Mouse (Mus musculus): ENCODE data around the gene Lrrc20. TPM values are rescaled to one million over a fixed set of nuclear protein-coding genes. Genes with fewer than 3 reads are reported as not detected.
"Not testable (repeated sequence)": the region's sequence is repeated elsewhere in the genome, so short reads cannot be mapped to it uniquely, and the experiment has no call there.

Gene Lrrc20
- total RNA-seq, 2 experiments from 2014 or later: 131 to 150 TPM

DNA sequence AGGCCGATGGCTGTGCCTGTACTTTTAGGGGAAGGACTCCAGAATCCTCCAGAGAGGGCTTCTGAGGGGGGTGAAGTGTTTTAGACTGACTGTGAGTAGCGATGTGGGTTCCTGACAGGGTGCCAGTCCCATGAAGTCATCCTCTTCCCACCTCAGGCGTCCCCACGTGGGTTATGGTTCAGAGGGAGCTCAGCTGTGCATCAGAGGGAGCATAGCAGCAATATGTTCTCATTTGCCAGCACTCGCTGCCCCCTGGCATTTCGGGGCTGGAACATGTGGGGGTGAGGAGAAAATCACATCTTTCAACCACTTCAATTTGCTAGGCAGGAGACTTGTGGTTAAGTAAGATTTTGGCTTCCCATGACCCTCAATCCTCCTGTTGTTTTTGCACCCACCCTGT, 79.6 kb downstream of the Lrrc20 start:
- no peak for DNase-seq
- intact Hi-C loops (cut with DNase I): no loop called here

DNA sequence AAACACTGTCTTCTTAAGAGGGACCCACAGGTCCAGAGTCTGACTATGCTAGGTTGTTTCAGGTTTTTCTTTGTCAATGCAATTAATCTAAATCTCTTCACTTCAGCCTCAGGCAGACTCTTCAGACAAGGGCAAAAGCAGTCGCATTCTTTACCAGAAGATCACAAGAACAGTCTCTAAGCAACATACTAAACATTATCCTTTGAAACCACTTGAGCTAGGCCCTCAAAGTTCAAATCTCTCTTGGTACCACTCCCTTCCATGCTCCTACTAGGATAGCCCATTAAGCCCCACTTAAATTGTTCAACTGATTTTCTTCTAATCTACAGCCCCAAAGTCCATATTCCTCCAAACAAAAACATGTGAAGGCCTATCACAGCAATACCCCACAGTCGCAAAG, 83.0 kb downstream of the Lrrc20 start:
- intact Hi-C loops (cut with DNase I): no loop called here
- no peak for DNase-seq

DNA sequence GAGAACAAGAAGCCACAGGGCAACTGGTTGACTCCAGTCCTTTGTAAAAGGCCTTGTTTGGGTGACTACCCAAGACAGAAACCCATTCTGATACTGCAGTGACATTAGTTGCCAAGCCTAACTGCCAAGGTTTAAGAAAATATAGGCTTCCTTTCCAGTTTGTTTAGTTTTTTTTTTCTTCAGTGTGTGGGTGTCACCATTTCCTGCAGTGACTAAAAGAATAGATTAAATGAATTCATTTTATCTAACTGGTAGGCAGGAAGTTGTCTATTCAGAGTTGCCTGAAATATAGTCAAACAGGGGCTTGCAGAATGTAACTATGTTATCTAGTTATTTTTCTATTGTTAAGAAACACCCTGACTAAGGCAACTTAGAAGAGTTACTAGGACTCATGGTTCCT, 83.9 kb downstream of the Lrrc20 start:
- intact Hi-C loops (cut with DNase I): no loop called here
- DNase-seq: no peak

DNA sequence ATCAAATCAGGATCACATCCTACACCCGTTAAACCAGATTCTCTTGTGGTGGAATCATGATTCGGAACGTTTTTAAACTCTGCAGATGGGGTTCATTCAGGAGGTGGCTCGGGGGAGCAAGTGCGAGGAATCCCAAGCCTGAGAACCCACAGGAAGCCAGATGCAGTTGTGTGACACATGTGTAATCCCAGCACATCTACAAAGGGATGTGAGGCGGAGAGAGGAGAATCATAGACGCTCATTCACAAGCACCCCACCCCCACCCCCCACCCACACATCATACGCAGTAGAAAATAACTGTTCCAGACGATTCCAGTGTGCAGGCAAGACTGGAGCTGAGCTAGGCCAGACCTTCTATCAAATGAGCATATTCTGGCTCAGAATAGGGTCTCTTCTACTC, 87.9 kb downstream of the Lrrc20 start:
- intact Hi-C loops (cut with DNase I): no loop called here
- no peak for DNase-seq

DNA sequence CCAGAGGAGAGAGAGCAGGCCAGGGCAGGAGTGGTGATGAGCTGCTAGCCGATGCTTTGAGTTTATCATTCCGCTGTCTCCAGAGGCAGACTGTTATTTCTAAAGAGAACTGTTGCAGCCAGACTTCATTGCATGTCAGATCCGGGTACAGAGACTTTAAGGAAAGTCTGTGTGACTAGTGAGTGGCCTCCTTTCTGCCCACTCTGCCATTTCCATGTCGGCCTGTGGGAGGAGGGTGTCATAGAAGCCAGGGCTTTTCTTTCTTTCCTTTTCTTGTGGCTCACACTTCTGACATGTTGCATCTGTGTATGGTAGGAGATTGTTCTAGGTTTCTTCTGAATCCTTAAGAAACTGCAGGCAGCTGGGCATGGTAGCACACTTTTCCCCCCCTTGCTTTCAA, 88.8 kb downstream of the Lrrc20 start:
- intact Hi-C loops (cut with DNase I): no loop called here
- DNase-seq: no peak

DNA sequence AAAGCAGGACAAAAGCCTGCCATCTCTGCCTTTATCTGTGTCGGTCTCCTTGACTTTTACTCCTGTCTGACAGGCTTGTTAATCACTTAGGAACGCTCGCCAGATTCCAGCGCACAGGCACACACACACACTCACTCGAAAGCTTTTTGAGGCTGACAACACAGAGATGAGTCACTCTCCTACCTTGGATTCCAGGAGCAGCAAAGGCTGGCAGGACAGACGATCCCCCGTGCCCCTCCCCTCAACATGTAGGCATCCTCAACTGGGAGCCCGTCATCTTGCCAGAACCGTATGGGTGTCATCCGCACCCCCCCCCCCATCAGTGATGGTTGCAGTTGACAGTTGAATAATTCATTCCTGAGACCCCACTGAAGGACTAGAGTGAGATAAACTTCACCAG, 94.6 kb downstream of the Lrrc20 start:
- DNase-seq: no peak
- intact Hi-C loops (cut with DNase I): no loop called here

DNA sequence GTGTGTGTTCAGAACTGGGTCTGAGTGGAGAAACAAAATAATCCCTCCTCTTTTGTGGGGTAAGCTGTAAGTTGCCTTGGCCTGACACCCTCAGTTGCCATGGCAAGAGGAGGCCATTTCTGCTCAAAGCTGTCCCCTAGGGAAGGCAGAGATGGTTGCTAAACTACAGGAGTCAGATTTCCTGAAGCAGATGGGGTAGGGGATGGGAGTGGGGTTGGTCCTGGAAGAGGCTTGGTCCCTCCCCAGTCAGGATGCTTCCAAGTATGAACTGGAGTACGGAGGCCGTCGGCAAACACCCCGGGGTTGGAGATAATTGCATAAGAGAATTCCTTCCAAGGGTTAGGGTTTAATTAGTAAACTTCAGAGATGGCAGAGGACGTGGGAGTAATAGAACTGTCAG, 96.5 kb downstream of the Lrrc20 start:
- intact Hi-C loops (cut with DNase I): no loop called here
- no peak for DNase-seq

DNA sequence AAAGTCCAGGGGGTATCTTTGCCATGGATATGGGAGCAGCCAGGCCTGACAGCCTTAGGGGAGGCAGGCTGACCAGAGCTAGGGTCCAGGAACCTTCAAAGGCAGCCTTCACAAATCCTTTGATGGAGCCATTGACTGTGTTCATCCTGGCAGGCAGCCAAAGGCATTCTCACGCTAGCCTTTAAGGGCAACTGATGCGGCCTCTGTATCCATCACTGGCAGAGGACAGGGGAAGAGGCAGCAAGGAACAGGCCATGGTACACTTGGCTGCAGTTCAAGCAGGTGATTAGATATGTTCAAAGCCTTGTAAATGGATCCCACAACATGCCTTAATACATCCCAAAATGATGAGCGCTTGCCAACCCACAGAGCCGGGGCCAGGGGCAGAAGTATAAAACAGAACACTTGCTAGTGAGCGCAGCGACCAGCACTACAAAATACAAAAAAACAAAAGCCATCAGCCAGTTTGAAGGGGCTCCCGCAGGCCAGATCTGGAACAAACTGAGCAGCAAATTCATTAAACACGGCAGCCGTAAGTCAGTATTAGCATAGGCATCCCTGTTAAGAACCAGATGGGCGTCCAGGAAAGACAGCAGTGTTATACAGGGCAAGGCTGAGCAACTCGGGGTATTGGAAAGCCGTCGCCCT, 100.6 kb downstream of the Lrrc20 start:
- intact Hi-C loops (cut with DNase I): no loop called here
- DNase-seq: no peak

DNA sequence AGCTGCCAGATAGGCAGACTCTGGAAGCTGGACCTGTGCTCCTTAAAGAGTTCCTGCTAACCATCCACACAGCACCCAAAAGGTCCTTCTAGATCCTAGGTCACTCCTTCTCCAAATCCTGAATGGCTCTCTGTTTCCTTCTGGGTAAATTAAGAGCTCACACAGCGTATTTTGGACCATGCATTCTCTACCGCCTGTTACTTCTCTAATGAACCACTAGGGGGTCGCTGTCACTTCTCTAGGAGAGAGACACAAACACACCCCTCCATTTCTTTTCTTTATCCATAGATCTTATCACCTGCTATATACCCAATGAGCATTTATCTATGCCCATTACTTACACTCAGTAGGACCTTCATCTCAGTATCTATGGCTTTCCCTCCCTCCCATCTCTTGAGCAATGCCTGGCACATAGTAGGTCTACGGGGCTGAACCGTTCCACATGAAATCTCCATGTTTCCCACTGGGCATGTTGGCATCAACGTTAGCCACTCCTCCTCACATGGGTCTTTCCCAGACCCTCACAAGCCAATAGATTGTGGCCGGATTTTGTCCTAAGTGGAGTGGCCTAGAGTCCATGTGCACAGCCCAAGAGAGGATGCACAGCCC, 111.7 kb downstream of the Lrrc20 start:
- DNase-seq: no peak
- intact Hi-C loops (cut with DNase I): no loop called here

DNA sequence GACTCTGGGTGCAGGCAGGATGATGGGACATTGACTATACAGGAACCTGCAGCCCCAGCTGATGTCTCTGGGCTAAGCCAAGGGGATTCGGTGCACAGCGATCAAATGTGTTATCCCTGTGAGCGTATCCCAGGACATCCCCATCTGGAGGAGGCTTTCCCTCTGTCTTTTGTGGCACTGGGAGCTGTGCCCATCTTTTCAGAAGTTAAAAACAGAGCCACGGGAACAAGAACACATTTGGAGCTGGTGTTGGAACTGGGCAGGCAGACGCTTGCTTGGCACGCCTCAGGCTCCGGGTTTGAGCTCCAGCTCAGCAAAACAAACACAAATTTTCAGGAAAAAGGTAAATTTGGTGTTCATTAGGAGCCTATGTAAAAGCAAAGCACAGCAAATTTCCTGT, 122.4 kb downstream of the Lrrc20 start:
- DNase-seq: no peak
- intact Hi-C loops (cut with DNase I): no loop called here

DNA sequence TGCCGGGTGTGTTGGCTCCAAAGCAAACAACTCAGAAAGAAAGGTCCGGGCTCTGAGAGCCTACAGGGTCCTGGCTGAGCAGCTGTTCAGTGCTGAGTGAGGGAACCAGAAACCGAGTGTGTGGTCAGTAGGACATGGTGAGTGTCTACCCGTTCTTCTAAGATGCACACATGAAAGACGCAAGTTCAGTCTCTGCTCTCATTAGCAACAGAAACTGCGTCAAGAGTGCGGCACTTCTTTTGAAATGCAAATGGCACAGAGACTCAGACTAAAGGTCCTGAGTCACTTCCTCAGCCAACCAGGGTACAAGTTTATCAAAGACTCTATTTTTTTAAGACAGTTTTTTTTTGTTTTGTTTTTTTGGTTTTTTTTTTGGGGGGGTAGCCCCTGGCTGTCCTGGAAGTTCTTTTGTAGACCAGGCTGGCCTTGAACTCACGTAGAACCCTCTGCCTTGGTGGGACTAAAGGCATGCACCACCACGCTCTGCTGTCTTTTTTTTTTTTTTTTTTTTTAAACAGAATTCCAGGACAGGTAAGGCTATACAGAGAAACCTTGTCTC, 124.0 kb downstream of the Lrrc20 start:
- intact Hi-C loops (cut with DNase I): loop anchor here (5.0 kb wide), 1 partner anchor 132 kb away; no protein-coding TSS in a partner anchor
- no peak for DNase-seq

DNA sequence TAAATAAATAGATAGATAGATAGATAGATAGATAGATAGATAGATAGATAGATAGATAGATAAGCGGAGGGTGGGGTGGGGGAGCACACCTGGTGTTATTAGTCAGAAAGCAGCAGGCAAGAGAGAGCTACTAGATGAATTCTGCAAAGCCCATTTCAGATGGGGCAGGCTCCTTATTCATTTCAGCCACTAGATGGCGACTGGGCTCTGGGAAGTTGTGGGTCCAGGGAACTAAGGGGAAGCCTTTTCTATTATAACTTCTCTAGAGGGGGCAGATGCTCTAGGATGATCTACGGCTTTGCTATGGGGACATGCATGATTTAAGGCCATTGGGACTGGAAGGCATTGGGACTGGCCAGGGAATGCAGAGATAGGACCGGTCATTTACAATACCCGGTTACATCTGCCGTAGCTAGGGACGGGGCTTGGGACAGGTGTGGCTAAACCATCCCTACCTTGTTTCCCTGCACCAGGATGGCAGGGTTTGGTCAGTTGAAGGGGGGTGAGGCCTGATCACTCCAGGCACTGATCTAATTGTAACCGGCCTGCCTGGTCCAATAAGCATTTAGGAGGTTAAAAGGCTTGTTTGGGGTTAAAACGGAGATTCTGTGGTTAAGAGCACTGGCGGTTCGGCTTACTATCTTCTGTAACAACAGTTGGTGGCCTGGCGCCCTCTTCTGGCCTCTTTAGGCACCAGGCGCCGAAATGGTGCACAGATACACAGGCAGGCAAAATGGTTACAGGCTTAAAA, 126.9 kb downstream of the Lrrc20 start:
- peak in 1 of 2 experiments; percentile 33 for DNase-seq
- intact Hi-C loops (cut with DNase I): loop anchor here (2.0 to 5.0 kb wide), 2 partner anchors 114 to 135 kb away; no protein-coding TSS in a partner anchor

DNA sequence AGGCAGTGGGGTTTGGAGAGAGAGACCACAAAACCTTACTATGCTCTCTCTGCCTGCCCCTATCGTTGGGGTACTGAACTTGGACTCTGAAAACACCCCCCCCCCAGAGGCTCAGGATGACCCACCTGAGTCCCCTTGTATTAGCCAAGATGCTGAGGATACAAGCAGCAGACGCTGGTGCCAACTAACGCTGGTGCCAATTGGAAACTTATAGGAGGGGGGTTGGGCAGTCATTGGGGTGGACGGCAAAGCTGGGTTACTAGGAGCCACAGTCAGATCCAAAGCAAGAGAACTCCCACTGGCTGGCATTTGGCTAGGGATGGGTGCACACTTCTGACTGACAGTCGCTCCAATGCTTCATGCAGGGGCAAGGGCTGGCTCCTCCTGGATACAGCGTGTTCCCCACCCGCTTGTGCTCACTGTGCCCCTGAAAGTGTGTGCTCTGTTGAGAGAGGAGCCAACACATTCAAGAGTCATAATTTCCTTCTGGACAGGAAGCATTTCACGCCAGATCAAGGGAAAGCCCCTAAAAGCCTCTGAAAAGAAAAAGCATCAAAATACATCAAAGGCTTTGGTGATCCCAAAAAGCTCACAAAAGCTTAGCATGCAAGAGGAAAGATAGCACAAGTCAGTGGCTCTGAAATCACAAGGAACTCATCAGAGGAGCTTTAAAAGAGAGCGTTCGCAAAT, 128.9 kb downstream of the Lrrc20 start:
- no peak for DNase-seq
- intact Hi-C loops (cut with DNase I): loop anchor here (5.0 kb wide), 1 partner anchor 137 kb away; no protein-coding TSS in a partner anchor

DNA sequence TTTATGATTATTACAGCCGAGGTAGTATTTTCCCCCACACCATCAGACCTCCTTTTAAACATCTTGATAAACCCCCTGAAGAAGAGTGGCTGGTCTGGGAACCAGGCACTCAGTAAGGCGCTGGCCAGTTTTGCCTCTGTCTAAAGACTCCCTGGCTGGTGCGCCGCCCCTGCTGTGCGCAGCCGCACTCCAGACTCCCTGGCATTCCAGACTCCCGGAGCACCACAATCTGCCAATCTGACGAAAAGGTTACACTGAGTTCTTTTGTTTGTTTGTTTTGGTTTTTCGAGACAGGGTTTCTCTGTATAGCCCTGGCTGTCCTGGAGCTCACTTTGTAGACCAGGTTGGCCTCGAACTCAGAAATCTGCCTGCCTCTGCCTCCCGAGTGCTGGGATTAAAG, 129.8 kb downstream of the Lrrc20 start:
- DNase-seq; intact Hi-C loops (cut with DNase I): not testable (repeated sequence)

DNA sequence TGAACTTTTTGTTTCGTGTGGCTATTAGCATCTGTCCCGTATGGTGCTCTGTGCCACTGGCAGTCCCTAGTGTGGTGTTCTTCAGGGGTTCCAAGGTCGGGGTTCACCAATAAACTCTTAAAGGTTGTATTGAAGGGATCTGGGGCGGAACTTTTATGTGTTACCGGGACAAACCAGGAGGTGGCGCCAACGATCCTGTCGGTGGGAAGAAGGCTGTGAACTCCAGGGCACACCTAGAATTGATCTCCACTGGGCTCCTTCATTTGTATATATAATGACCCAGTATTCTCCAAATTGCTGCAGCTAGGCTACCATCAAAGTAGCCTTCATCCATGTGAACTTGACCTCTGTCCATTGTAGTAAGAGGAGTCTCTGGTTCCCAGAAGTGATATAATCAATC, 130.2 kb downstream of the Lrrc20 start:
- DNase-seq: peak; percentile 38 to 59
- intact Hi-C loops (cut with DNase I): loop anchor here (1.0 kb wide), 1 partner anchor 52 kb away; no protein-coding TSS in a partner anchor

DNA sequence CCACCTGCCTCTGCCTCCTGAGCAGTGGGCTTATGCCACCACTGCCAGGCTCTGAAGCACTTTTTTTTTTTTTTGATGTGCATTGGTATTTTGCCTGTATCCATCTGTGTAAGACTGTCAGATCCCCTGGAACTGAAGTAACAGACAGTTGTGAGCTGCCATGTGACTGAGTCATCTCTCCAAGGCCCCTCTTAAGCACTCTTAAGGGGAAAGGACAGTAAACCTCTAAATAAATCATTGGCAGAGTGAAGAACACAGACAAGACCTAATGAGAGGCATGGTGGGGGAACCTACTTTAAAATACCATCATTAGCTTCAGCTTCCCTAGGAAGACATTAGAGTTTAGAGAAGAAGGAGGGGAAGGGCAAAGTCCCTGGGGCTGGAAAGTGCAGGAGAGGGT, 132.6 kb downstream of the Lrrc20 start:
- no peak for DNase-seq
- intact Hi-C loops (cut with DNase I): no loop called here

DNA sequence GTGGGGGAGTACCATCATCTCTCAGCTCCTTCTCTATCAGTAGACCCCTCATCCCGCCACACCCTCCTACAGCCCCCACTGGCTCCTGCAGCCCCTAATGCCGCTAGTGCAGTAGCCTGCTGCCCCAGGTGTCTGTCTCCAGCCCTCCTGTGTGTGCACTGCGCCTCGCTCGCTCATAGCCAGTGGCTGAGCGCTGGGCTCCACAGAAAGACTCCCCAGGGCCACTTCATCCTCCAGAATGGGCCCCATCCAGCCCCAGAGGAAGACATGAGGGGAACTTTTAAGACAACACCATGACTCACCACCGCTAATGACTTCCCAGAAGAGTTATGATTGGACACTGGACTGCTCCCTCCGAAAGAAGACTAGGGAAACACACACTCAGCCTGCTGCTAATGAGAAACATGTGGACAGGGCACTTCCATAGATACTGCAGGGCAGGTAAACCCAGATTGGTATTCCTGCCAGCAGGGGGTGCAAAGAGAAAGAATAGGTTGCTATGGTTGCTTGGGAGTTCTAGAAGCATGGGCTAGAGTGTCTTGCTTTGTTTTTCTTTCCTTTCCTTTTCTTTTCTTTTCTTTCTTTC, 135.1 kb downstream of the Lrrc20 start:
- intact Hi-C loops (cut with DNase I): no loop called here
- no peak for DNase-seq

DNA sequence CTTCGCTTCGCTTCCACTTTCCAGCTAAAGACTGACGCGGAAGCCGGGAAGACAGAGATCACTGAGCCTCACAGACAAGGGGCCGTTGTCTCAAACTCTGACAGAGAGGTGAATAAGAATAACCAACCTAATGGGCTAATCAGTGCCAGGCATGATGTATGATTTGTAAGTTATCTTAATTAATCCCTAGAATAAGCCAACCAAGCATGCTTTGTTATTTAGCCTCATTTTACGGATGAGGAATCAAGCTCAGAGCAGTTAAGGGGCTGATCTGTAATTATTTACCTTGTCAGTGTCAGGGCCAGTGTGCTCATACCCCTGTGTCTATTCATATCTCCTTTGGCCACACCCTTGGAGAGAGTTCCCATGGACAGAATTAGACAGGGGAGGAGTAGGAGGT, 138.7 kb downstream of the Lrrc20 start:
- DNase-seq: no peak
- intact Hi-C loops (cut with DNase I): no loop called here

DNA sequence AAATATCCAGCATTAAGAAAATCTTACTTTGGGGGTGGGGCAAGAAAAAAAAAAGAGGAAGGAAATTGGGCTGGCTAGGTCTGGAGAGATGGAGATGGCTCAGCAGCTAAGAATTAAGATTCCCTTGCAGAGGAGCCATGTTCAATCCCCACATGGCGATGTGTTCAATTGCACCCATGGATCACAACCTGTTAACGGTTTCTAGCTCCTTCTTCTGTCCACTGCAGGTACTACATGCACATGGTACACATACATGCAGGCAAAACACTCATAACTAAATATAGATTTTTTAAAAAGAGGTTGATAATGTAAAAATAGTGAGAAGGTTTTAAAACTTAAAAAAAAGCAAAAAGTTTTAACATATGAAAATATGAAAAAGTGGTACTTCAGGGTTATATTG, 142.9 kb downstream of the Lrrc20 start:
- intact Hi-C loops (cut with DNase I): no loop called here
- DNase-seq: no peak

DNA sequence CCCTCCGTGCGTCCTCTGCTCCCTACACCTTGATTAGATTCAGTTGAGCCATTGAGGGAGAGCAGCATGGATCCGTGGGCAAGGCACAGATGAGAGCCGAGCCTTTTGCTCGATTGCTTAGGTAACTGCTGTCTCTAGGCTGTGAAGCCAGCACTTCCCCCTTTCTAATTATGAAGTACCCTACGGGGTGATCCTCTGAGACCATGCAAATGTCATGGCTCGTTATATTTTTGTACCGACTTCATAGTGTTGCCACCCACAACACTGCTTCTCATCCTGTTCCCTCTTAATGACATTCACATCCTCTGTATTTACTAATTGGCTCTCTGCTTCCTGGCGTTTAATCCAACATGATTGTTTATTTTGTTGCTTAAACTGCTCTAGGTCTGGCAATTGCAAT, 146.1 kb downstream of the Lrrc20 start:
- DNase-seq: no peak
- intact Hi-C loops (cut with DNase I): no loop called here
